Mouse (Mus musculus) brain, embryonic 14.5 days (tissue): Measurements from ENCODE around the gene Lhpp.

Experiments used
- CTCF ChIP-seq: fragments of 200-500 bp; IDR thresholded peaks from 2 replicates; pipeline ENCODE4 v1.5.1; 2012; ENCODE audit warnings: inconsistent platforms, mild to moderate bottlenecking, moderate library complexity, borderline replicate concordance; ENCODE audit not compliant: insufficient read depth, insufficient read length; ENCODE audit errors: extremely low read depth
- POLR2A ChIP-seq: fragments of 200-500 bp; IDR thresholded peaks from 2 replicates; pipeline ENCODE4 v1.6.1; 2012; ENCODE audit warnings: mild to moderate bottlenecking, inconsistent platforms, borderline replicate concordance; ENCODE audit not compliant: poor library complexity, insufficient read depth, insufficient read length, severe bottlenecking; ENCODE audit errors: extremely low read depth

DNA sequence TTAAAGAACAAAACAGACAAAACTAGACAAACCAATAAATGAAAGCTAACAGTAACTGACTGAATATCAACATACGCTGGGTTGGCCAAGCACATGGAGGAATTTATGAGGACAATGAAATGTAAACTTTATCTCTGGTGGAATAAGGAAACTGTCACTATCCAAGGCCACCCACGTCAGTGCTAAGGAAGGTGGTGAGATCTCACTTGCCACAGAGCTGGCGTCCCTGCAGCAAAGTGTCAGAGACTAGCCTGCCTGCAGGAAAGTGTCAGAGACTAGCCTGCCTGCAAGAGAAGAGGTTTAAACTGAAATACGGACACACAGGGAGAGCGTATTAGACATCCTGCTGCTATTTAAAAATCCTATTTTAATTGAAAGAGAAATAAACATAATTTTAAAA is 23.3 kb upstream of the Lhpp start:
- TF ChIP-seq CTCF, result no peak
- TF ChIP-seq POLR2A, result no peak
